Mouse (Mus musculus): Measurements from ENCODE around the gene Cryab. TPM values are rescaled to one million over a fixed set of nuclear protein-coding genes. Genes with fewer than 3 reads are reported as not detected.

Cryab gene
- 5.5 and 6.0 TPM in 2 replicates for polyA plus RNA-seq (2014; fragmentation: Nextera tagmentation; extraction: Ambion mirVana)

GRCm38 (mm10) chr9:50751323-50751722, at the start of gene Cryab:
Cryab (plus strand) TSS chr9:50751325.
- no peak for DNase-seq (ENCODE audit: low spot score)
- Histone ChIP-seq H3K27me3 (ENCODE audit: control insufficient read depth, insufficient read depth, low read length) (0 out of 2 replicates have a peak, but pooled peaks cover 3% of the 10 kb centered on the region), H3K9me3 (ENCODE audit: control insufficient read depth, low read length) (no peaks in the 10 kb centered on the region), H3K4me1 (replicated peaks; ENCODE audit: control insufficient read depth, insufficient read depth, low read length) (0 out of 2 replicates have a peak, but pooled peaks cover 2% of the 10 kb centered on the region), H3K27ac (ENCODE audit: low read depth, low read length) (no peak within 1 kb of the TSS), H3K4me3 (ENCODE audit: low read depth, low read length) (no peak within 1 kb of the TSS), H3K36me3 (ENCODE audit: control insufficient read depth, insufficient read depth, low read length) (no peaks in the 10 kb centered on the region), H3K4me2 (ENCODE audit: low read depth, low read length, severe bottlenecking) (no peak within 1 kb of the TSS), H3K9ac (ENCODE audit: low read length) (no peak within 1 kb of the TSS)
- WGBS = 84% methylated on average over 22 of the region's 22 CpGs
- ATAC-seq (replicated peaks; ENCODE audit: low FRiP score) = no peak

GRCm38 (mm10) chr9:50704907-50705306, 46.2 kb upstream of the Cryab start:
- Histone ChIP-seq H3K4me3 (ENCODE audit: low read depth, low read length) (no peak overlapping the region), H3K4me2 (ENCODE audit: low read depth, low read length, severe bottlenecking) (no peak overlapping the region), H3K36me3 (ENCODE audit: control insufficient read depth, insufficient read depth, low read length) (no peaks in the 10 kb centered on the region), H3K27me3 (ENCODE audit: control insufficient read depth, insufficient read depth, low read length) (peaks cover 2% of the 10 kb centered on the region; the same call in 1 of the 2 replicates), H3K9ac (ENCODE audit: low read length) (no peak overlapping the region), H3K9me3 (ENCODE audit: control insufficient read depth, low read length) (no peaks in the 10 kb centered on the region), H3K4me1 (replicated peaks; ENCODE audit: control insufficient read depth, insufficient read depth, low read length) (no peaks in the 10 kb centered on the region), H3K27ac (ENCODE audit: low read depth, low read length) (no peak overlapping the region)
- ATAC-seq (replicated peaks; ENCODE audit: low FRiP score) = no peak
- DNase-seq (ENCODE audit: low spot score) = no peak
- WGBS = 49% methylated on average over 6 of the region's 6 CpGs

- Histone ChIP-seq H3K4me2 (ENCODE audit: low read depth, low read length, severe bottlenecking) (no peak overlapping the region), H3K36me3 (ENCODE audit: control insufficient read depth, insufficient read depth, low read length) (no peaks in the 10 kb centered on the region), H3K27me3 (ENCODE audit: control insufficient read depth, insufficient read depth, low read length) (no peaks in the 10 kb centered on the region), H3K4me1 (replicated peaks; ENCODE audit: control insufficient read depth, insufficient read depth, low read length) (no peaks in the 10 kb centered on the region), H3K9ac (ENCODE audit: low read length) (no peak overlapping the region), H3K27ac (ENCODE audit: low read depth, low read length) (no peak overlapping the region), H3K4me3 (ENCODE audit: low read depth, low read length) (no peak overlapping the region), H3K9me3 (ENCODE audit: control insufficient read depth, low read length) (no peaks in the 10 kb centered on the region)
- no peak for DNase-seq (ENCODE audit: low spot score)
- 31% methylated on average over 2 of the region's 2 CpGs for WGBS
- ATAC-seq (replicated peaks; ENCODE audit: low FRiP score) = no peak
These were observed 42.0 kb upstream of the Cryab start for GRCm38 (mm10) chr9:50709108-50709507.

GRCm38 (mm10) chr9:50711337-50711736, 39.8 kb upstream of the Cryab start:
- DNase-seq (ENCODE audit: low spot score) (no peak), ATAC-seq (replicated peaks; ENCODE audit: low FRiP score) (no peak)
- WGBS = 91% methylated on average over 4 of the region's 4 CpGs
- no peaks in the 10 kb centered on the region for H3K4me1 ChIP-seq (replicated peaks; ENCODE audit: control insufficient read depth, insufficient read depth, low read length)
- H3K36me3 ChIP-seq (ENCODE audit: control insufficient read depth, insufficient read depth, low read length) = no peaks in the 10 kb centered on the region
- no peak overlapping the region for H3K27ac ChIP-seq (ENCODE audit: low read depth, low read length)
- H3K4me2 ChIP-seq (ENCODE audit: low read depth, low read length, severe bottlenecking) = no peak overlapping the region
- H3K9me3 ChIP-seq (ENCODE audit: control insufficient read depth, low read length) = no peaks in the 10 kb centered on the region
- H3K27me3 ChIP-seq (ENCODE audit: control insufficient read depth, insufficient read depth, low read length) = no peaks in the 10 kb centered on the region
- H3K9ac ChIP-seq (ENCODE audit: low read length) = no peak overlapping the region
- no peak overlapping the region for H3K4me3 ChIP-seq (ENCODE audit: low read depth, low read length)

GRCm38 (mm10) chr9:50714188-50714587, 36.9 kb upstream of the Cryab start:
- Histone ChIP-seq H3K27me3 (ENCODE audit: control insufficient read depth, insufficient read depth, low read length) (no peaks in the 10 kb centered on the region), H3K36me3 (ENCODE audit: control insufficient read depth, insufficient read depth, low read length) (no peaks in the 10 kb centered on the region), H3K4me3 (ENCODE audit: low read depth, low read length) (no peak overlapping the region), H3K9ac (ENCODE audit: low read length) (no peak overlapping the region), H3K4me1 (replicated peaks; ENCODE audit: control insufficient read depth, insufficient read depth, low read length) (no peaks in the 10 kb centered on the region), H3K27ac (ENCODE audit: low read depth, low read length) (no peak overlapping the region), H3K4me2 (ENCODE audit: low read depth, low read length, severe bottlenecking) (no peak overlapping the region), H3K9me3 (ENCODE audit: control insufficient read depth, low read length) (no peaks in the 10 kb centered on the region)
- ATAC-seq (replicated peaks; ENCODE audit: low FRiP score) (no peak), DNase-seq (ENCODE audit: low spot score) (no peak)
- WGBS = 69% methylated on average over 4 of the region's 4 CpGs

- Histone ChIP-seq H3K27ac (ENCODE audit: low read depth, low read length) (no peak overlapping the region), H3K36me3 (ENCODE audit: control insufficient read depth, insufficient read depth, low read length) (no peaks in the 10 kb centered on the region), H3K4me3 (ENCODE audit: low read depth, low read length) (no peak overlapping the region), H3K9ac (ENCODE audit: low read length) (no peak overlapping the region), H3K4me1 (replicated peaks; ENCODE audit: control insufficient read depth, insufficient read depth, low read length) (0 out of 2 replicates have a peak, but pooled peaks cover 2% of the 10 kb centered on the region), H3K4me2 (ENCODE audit: low read depth, low read length, severe bottlenecking) (no peak overlapping the region), H3K27me3 (ENCODE audit: control insufficient read depth, insufficient read depth, low read length) (no peaks in the 10 kb centered on the region), H3K9me3 (ENCODE audit: control insufficient read depth, low read length) (no peaks in the 10 kb centered on the region)
- no peak for DNase-seq (ENCODE audit: low spot score)
- WGBS = 87% methylated on average over 4 of the region's 4 CpGs
- no peak for ATAC-seq (replicated peaks; ENCODE audit: low FRiP score)
These were observed 32.2 kb upstream of the Cryab start for GRCm38 (mm10) chr9:50718878-50719277.

GRCm38 (mm10) chr9:50721061-50721460, 30.1 kb upstream of the Cryab start:
- WGBS = 48% methylated on average over 12 of the region's 12 CpGs
- H3K9me3 ChIP-seq (ENCODE audit: control insufficient read depth, low read length) = no peaks in the 10 kb centered on the region

GRCm38 (mm10) chr9:50722451-50722911, 28.6 kb upstream of the Cryab start:
- Histone ChIP-seq H3K9me3 (ENCODE audit: control insufficient read depth, low read length) (no peaks in the 10 kb centered on the region), H3K9ac (ENCODE audit: low read length) (no peak overlapping the region), H3K4me2 (ENCODE audit: low read depth, low read length, severe bottlenecking) (no peak overlapping the region), H3K4me1 (replicated peaks; ENCODE audit: control insufficient read depth, insufficient read depth, low read length) (peaks cover 16% of the 10 kb centered on the region), H3K27me3 (ENCODE audit: control insufficient read depth, insufficient read depth, low read length) (no peaks in the 10 kb centered on the region), H3K36me3 (ENCODE audit: control insufficient read depth, insufficient read depth, low read length) (no peaks in the 10 kb centered on the region), H3K4me3 (ENCODE audit: low read depth, low read length) (no peak overlapping the region), H3K27ac (ENCODE audit: low read depth, low read length) (no peak overlapping the region)
- WGBS = 62% methylated on average over 8 of the region's 8 CpGs
- ATAC-seq (replicated peaks; ENCODE audit: low FRiP score) = no peak
- DNase-seq (ENCODE audit: low spot score) = no peak

More at GRCm38 (mm10) chr9:50721061-50721460, 30.1 kb upstream of the Cryab start:
- Histone ChIP-seq H3K9ac (ENCODE audit: low read length) (no peak overlapping the region), H3K4me1 (replicated peaks; ENCODE audit: control insufficient read depth, insufficient read depth, low read length) (peaks cover 8% of the 10 kb centered on the region), H3K27me3 (ENCODE audit: control insufficient read depth, insufficient read depth, low read length) (no peaks in the 10 kb centered on the region), H3K27ac (ENCODE audit: low read depth, low read length) (no peak overlapping the region), H3K4me2 (ENCODE audit: low read depth, low read length, severe bottlenecking) (no peak overlapping the region), H3K4me3 (ENCODE audit: low read depth, low read length) (no peak overlapping the region), H3K36me3 (ENCODE audit: control insufficient read depth, insufficient read depth, low read length) (no peaks in the 10 kb centered on the region)
- ATAC-seq (replicated peaks; ENCODE audit: low FRiP score) (no peak), DNase-seq (ENCODE audit: low spot score) (no peak)

- Histone ChIP-seq H3K9ac (ENCODE audit: low read length) (no peak overlapping the region), H3K4me3 (ENCODE audit: low read depth, low read length) (no peak overlapping the region), H3K4me2 (ENCODE audit: low read depth, low read length, severe bottlenecking) (no peak overlapping the region), H3K27me3 (ENCODE audit: control insufficient read depth, insufficient read depth, low read length) (no peaks in the 10 kb centered on the region), H3K9me3 (ENCODE audit: control insufficient read depth, low read length) (no peaks in the 10 kb centered on the region), H3K27ac (ENCODE audit: low read depth, low read length) (no peak overlapping the region), H3K4me1 (replicated peaks; ENCODE audit: control insufficient read depth, insufficient read depth, low read length) (peaks cover 16% of the 10 kb centered on the region), H3K36me3 (ENCODE audit: control insufficient read depth, insufficient read depth, low read length) (no peaks in the 10 kb centered on the region)
- WGBS = 86% methylated on average over 7 of the region's 7 CpGs
- DNase-seq (ENCODE audit: low spot score) (no peak), ATAC-seq (replicated peaks; ENCODE audit: low FRiP score) (no peak)
These were observed 27.7 kb upstream of the Cryab start for GRCm38 (mm10) chr9:50723406-50723805.

Data from forebrain, embryonic 11.5 days (tissue).